18 mouse cellular contexts compared by ENCODE assay signal in genomic region chr11:101699991-101700390, GRCm38 (mm10). TPM values are rescaled to one million over a fixed set of nuclear protein-coding genes. Genes with fewer than 3 reads are reported as not detected.
A peak's percentile ranks its signal among the peaks of the same experiment; 100 is the strongest.
DNase-seq lines count a peak whose midpoint lies in the region; ATAC-seq and TF ChIP-seq lines count a peak whose summit lies in the region.
"Had no signal": no experiment of that assay in that cellular context is flagged by ENCODE, and none has a peak within 500 bp of the region (broad histone marks: within the 10 kb centered on the region; RNA-seq: fewer than 3 reads in every experiment).

No protein-coding gene starts in this region.

- WGBS in forebrain, embryonic 13.5 days: 78% methylated on average over 7 of the region's 7 CpGs
- 77% methylated on average over 7 of the region's 7 CpGs for WGBS in forebrain, embryonic 12.5 days
- WGBS in kidney, embryonic 15.5 days: 34% methylated on average over 7 of the region's 7 CpGs
- 47% methylated on average over 7 of the region's 7 CpGs for WGBS in stomach, embryonic 15.5 days
- WGBS in stomach, postnatal 0 days: 58% methylated on average over 7 of the region's 7 CpGs
- WGBS in stomach, embryonic 16.5 days: 49% methylated on average over 7 of the region's 7 CpGs

- no peaks in the 10 kb centered on the region for H3K27me3 ChIP-seq in forebrain, embryonic 13.5 days
- no peaks in the 10 kb centered on the region for H3K27me3 ChIP-seq in forebrain, embryonic 12.5 days
- no peaks in the 10 kb centered on the region for H3K27me3 ChIP-seq in kidney, embryonic 15.5 days
- no peaks in the 10 kb centered on the region for H3K27me3 ChIP-seq in stomach, embryonic 15.5 days (replicated peaks)
- no peaks in the 10 kb centered on the region for H3K27me3 ChIP-seq in stomach, postnatal 0 days (ENCODE audit: control insufficient read depth, insufficient read depth, low read length)
- no peaks in the 10 kb centered on the region for H3K27me3 ChIP-seq in stomach, embryonic 16.5 days (ENCODE audit: control insufficient read depth, insufficient read depth, low read length)
- H3K27me3 ChIP-seq: liver, embryonic 13.5 days; midbrain, embryonic 15.5 days; neural tube, embryonic 12.5 days had no signal

- no peak for DNase-seq in kidney, postnatal 25 days
- no peak for DNase-seq in stomach, postnatal 0 days (ENCODE audit: low spot score)
- DNase-seq: B cell, adult 2 months; heart, postnatal 4 days; liver, embryonic 13.5 days; retina, postnatal 1 day; spleen, adult 18-20 months; thymus, adult 18-20 months had no signal

- no peak for TF ChIP-seq EP300 in stomach, postnatal 0 days (optimal IDR thresholded peaks at IDR 0.05)

- 0 out of 2 replicates have a peak overlapping the region, but pooled peaks have one; percentile 12 for H3K9ac ChIP-seq in forebrain, embryonic 13.5 days
- no peak overlapping the region for H3K9ac ChIP-seq in forebrain, embryonic 12.5 days
- H3K9ac ChIP-seq in kidney, embryonic 15.5 days: no peak overlapping the region
- H3K9ac ChIP-seq in stomach, embryonic 15.5 days: no peak overlapping the region
- H3K9ac ChIP-seq in stomach, postnatal 0 days (ENCODE audit: low read length): no peak overlapping the region
- peak overlapping the region; percentile 43; the same call in 1 of the 2 replicates for H3K9ac ChIP-seq in stomach, embryonic 16.5 days (ENCODE audit: low read length)
- H3K9ac ChIP-seq: liver, embryonic 13.5 days; midbrain, embryonic 15.5 days; neural tube, embryonic 12.5 days had no signal

- H3K9me3 ChIP-seq in forebrain, embryonic 13.5 days (replicated peaks): no peaks in the 10 kb centered on the region
- no peaks in the 10 kb centered on the region for H3K9me3 ChIP-seq in forebrain, embryonic 12.5 days
- H3K9me3 ChIP-seq in kidney, embryonic 15.5 days (replicated peaks): no peaks in the 10 kb centered on the region
- no peaks in the 10 kb centered on the region for H3K9me3 ChIP-seq in stomach, embryonic 15.5 days
- no peaks in the 10 kb centered on the region for H3K9me3 ChIP-seq in stomach, postnatal 0 days (ENCODE audit: control insufficient read depth, low read length)
- H3K9me3 ChIP-seq in stomach, embryonic 16.5 days (replicated peaks; ENCODE audit: control insufficient read depth, low read length): peaks cover 3% of the 10 kb centered on the region; the same call in 1 of the 2 replicates
- H3K9me3 ChIP-seq: midbrain, embryonic 15.5 days had no signal

- no peak for TF ChIP-seq CTCF in stomach, postnatal 0 days (IDR thresholded peaks at IDR 0.05; ENCODE audit: low read depth)

- H3K4me2 ChIP-seq in forebrain, embryonic 13.5 days: no peak overlapping the region
- no peak overlapping the region for H3K4me2 ChIP-seq in forebrain, embryonic 12.5 days
- H3K4me2 ChIP-seq in kidney, embryonic 15.5 days: no peak overlapping the region
- peak overlapping the region; percentile 9; the same call in 1 of the 2 replicates for H3K4me2 ChIP-seq in stomach, embryonic 15.5 days
- H3K4me2 ChIP-seq in stomach, postnatal 0 days (replicated peaks; ENCODE audit: low read depth): no peak overlapping the region
- H3K4me2 ChIP-seq in stomach, embryonic 16.5 days (ENCODE audit: low read depth, low read length): 0 out of 2 replicates have a peak overlapping the region, but pooled peaks have one; percentile 22
- H3K4me2 ChIP-seq: liver, embryonic 13.5 days; midbrain, embryonic 15.5 days had no signal

- H3K4me3 ChIP-seq in forebrain, embryonic 13.5 days: no peak overlapping the region
- no peak overlapping the region for H3K4me3 ChIP-seq in forebrain, embryonic 12.5 days (replicated peaks)
- H3K4me3 ChIP-seq in kidney, embryonic 15.5 days (replicated peaks): no peak overlapping the region
- H3K4me3 ChIP-seq in stomach, embryonic 15.5 days (replicated peaks): no peak overlapping the region
- no peak overlapping the region for H3K4me3 ChIP-seq in stomach, postnatal 0 days (ENCODE audit: low read depth, low read length)
- H3K4me3 ChIP-seq in stomach, embryonic 16.5 days (replicated peaks; ENCODE audit: low read length): no peak overlapping the region
- H3K4me3 ChIP-seq: liver, embryonic 13.5 days; midbrain, embryonic 15.5 days; neural tube, embryonic 12.5 days had no signal

- ATAC-seq in forebrain, embryonic 13.5 days: no peak
- ATAC-seq in forebrain, embryonic 12.5 days (ENCODE audit: low FRiP score): no peak
- no peak for ATAC-seq in kidney, embryonic 15.5 days (replicated peaks; ENCODE audit: low FRiP score)
- no peak for ATAC-seq in stomach, embryonic 15.5 days (ENCODE audit: insufficient read depth, low FRiP score, low read depth)
- no peak for ATAC-seq in stomach, postnatal 0 days (ENCODE audit: low FRiP score, low TSS enrichment)
- ATAC-seq in stomach, embryonic 16.5 days (ENCODE audit: insufficient read depth, low FRiP score): no peak
- no peak for ATAC-seq in erythroid progenitor cell, adult 5-6 weeks (replicated peaks; ENCODE audit: low FRiP score, poor library complexity, severe bottlenecking)
- ATAC-seq: inflammation-experienced regulatory T-cells, adult 6 months; midbrain, embryonic 15.5 days had no signal

- H3K4me1 ChIP-seq in forebrain, embryonic 13.5 days: peaks cover 36% of the 10 kb centered on the region
- H3K4me1 ChIP-seq in forebrain, embryonic 12.5 days: peaks cover 34% of the 10 kb centered on the region
- H3K4me1 ChIP-seq in kidney, embryonic 15.5 days: peaks cover 50% of the 10 kb centered on the region
- H3K4me1 ChIP-seq in stomach, embryonic 15.5 days: peaks cover 26% of the 10 kb centered on the region
- peaks cover 5% of the 10 kb centered on the region; the same call in 1 of the 2 replicates for H3K4me1 ChIP-seq in stomach, postnatal 0 days (replicated peaks; ENCODE audit: control insufficient read depth, insufficient read depth)
- H3K4me1 ChIP-seq in stomach, embryonic 16.5 days (ENCODE audit: control insufficient read depth, insufficient read depth, low read length): peaks cover 30% of the 10 kb centered on the region

- H3K27ac ChIP-seq in forebrain, embryonic 13.5 days: no peak overlapping the region
- no peak overlapping the region for H3K27ac ChIP-seq in forebrain, embryonic 12.5 days
- H3K27ac ChIP-seq in kidney, embryonic 15.5 days: peak overlapping the region; percentile 20; the same call in 1 of the 2 replicates
- H3K27ac ChIP-seq in stomach, embryonic 15.5 days: no peak overlapping the region
- no peak overlapping the region for H3K27ac ChIP-seq in stomach, postnatal 0 days (replicated peaks)
- H3K27ac ChIP-seq in stomach, embryonic 16.5 days (ENCODE audit: low read length): no peak overlapping the region; the same call in 1 of the 2 replicates
- H3K27ac ChIP-seq: liver, embryonic 13.5 days; macrophage; midbrain, embryonic 15.5 days; neural tube, embryonic 12.5 days had no signal

- H3K36me3 ChIP-seq in forebrain, embryonic 13.5 days (ENCODE audit: poor library complexity, severe bottlenecking): no peaks in the 10 kb centered on the region
- no peaks in the 10 kb centered on the region for H3K36me3 ChIP-seq in forebrain, embryonic 12.5 days (replicated peaks)
- H3K36me3 ChIP-seq in kidney, embryonic 15.5 days: no peaks in the 10 kb centered on the region
- H3K36me3 ChIP-seq in stomach, embryonic 15.5 days: no peaks in the 10 kb centered on the region
- no peaks in the 10 kb centered on the region for H3K36me3 ChIP-seq in stomach, postnatal 0 days (ENCODE audit: control insufficient read depth, insufficient read depth, low read length)
- H3K36me3 ChIP-seq in stomach, embryonic 16.5 days (ENCODE audit: control insufficient read depth, insufficient read depth, low read length): no peaks in the 10 kb centered on the region
- H3K36me3 ChIP-seq: midbrain, embryonic 15.5 days; neural tube, embryonic 12.5 days had no signal

RNA-seq across cellular contexts. Expression of gene Dhx8, which starts 32.7 kb away (rescaled TPM):
- 39.2 and 44.8 TPM in 2 replicates for polyA plus RNA-seq in forebrain, embryonic 13.5 days (2015; fragmentation: Nextera tagmentation; extraction: Ambion mirVana)
- 45.6 and 46.8 TPM in 2 replicates for polyA plus RNA-seq in forebrain, embryonic 12.5 days (2016; fragmentation: Nextera tagmentation; extraction: Ambion mirVana)
- polyA plus RNA-seq in kidney, embryonic 15.5 days (2015; fragmentation: Nextera tagmentation; extraction: Ambion mirVana): 32.3 and 36.1 TPM in 2 replicates
- 27.4 and 28.1 TPM in 2 replicates for polyA plus RNA-seq in stomach, embryonic 15.5 days (2015; fragmentation: Nextera tagmentation; extraction: Ambion mirVana)
- polyA plus RNA-seq in stomach, postnatal 0 days (2015; fragmentation: Nextera tagmentation; extraction: Ambion mirVana): 12.6 and 12.8 TPM in 2 replicates
- polyA plus RNA-seq in stomach, embryonic 16.5 days (2015; fragmentation: Nextera tagmentation; extraction: Ambion mirVana): 28.5 and 29.4 TPM in 2 replicates
- 14.7 and 19.8 TPM in 2 replicates for total RNA-seq in erythroid progenitor cell, adult 5-6 weeks (2015; ENCODE audit: low replicate concordance)
- total RNA-seq in erythroid progenitor cell, adult 5-6 weeks (2017; ENCODE audit: low replicate concordance): 24.0 and 39.3 TPM in 2 replicates

RNA-seq across cellular contexts. Expression of gene Arl4d, which starts 34.6 kb away (rescaled TPM):
- 32.5 and 40.6 TPM in 2 replicates for polyA plus RNA-seq in forebrain, embryonic 13.5 days (2015; fragmentation: Nextera tagmentation; extraction: Ambion mirVana)
- 16.2 and 24.1 TPM in 2 replicates for polyA plus RNA-seq in forebrain, embryonic 12.5 days (2016; fragmentation: Nextera tagmentation; extraction: Ambion mirVana)
- 3.9 and 4.1 TPM in 2 replicates for polyA plus RNA-seq in kidney, embryonic 15.5 days (2015; fragmentation: Nextera tagmentation; extraction: Ambion mirVana)
- 7.6 and 7.7 TPM in 2 replicates for polyA plus RNA-seq in stomach, embryonic 15.5 days (2015; fragmentation: Nextera tagmentation; extraction: Ambion mirVana)
- polyA plus RNA-seq in stomach, postnatal 0 days (2015; fragmentation: Nextera tagmentation; extraction: Ambion mirVana): 9.5 and 10.0 TPM in 2 replicates
- polyA plus RNA-seq in stomach, embryonic 16.5 days (2015; fragmentation: Nextera tagmentation; extraction: Ambion mirVana): 8.2 and 8.5 TPM in 2 replicates
- not detected in 2 replicates for total RNA-seq in erythroid progenitor cell, adult 5-6 weeks (2015; ENCODE audit: low replicate concordance)
- 1.0 and 1.5 TPM in 2 replicates for total RNA-seq in erythroid progenitor cell, adult 5-6 weeks (2017; ENCODE audit: low replicate concordance)

Comparison
In these comparisons a context has a peak if more than half of its experiments do, and no peak if none do; other contexts are left out.
1. H3K4me2 ChIP-seq: peak in stomach, embryonic 15.5 days (single experiment) and stomach, embryonic 16.5 days (single experiment); none in forebrain, embryonic 13.5 days (single experiment), forebrain, embryonic 12.5 days (single experiment), kidney, embryonic 15.5 days (single experiment) and stomach, postnatal 0 days (single experiment).
2. H3K9ac ChIP-seq: peak in forebrain, embryonic 13.5 days (single experiment) and stomach, embryonic 16.5 days (single experiment); none in forebrain, embryonic 12.5 days (single experiment), kidney, embryonic 15.5 days (single experiment), stomach, embryonic 15.5 days (single experiment) and stomach, postnatal 0 days (single experiment).